Mouse (Mus musculus) G1E (cell line): ENCODE data around the gene Cd6. TPM values are rescaled to one million over a fixed set of nuclear protein-coding genes. Genes with fewer than 3 reads are reported as not detected.

Experiments
- ATAC-seq: 2 replicates; pipeline ENCODE4 v1.8.0; 2016; ENCODE audit warnings: mild to moderate bottlenecking; ENCODE audit not compliant: insufficient number of reproducible peaks, poor library complexity, low FRiP score, severe bottlenecking; ENCODE audit errors: extremely low read depth
- DNase-seq: peaks from one replicate; pipeline ENCODE4 v3.0.0; 2012; ENCODE audit warnings: low spot score
- H3K27me3 ChIP-seq: 2 replicates; pipeline ENCODE4 v1.6.1; 2012; ENCODE audit warnings: mild to moderate bottlenecking, low read length, inconsistent platforms; ENCODE audit not compliant: insufficient read depth
- H3K36me3 ChIP-seq: replicated peaks from 2 replicates; pipeline ENCODE3; 2012; ENCODE audit warnings: mild to moderate bottlenecking, inconsistent platforms
- H3K4me1 ChIP-seq: 2 replicates; pipeline ENCODE4 v1.6.1; 2012; ENCODE audit warnings: low read depth, low read length, inconsistent platforms, mixed read lengths; ENCODE audit not compliant: insufficient read depth
- H3K4me3 ChIP-seq: 2 replicates; pipeline ENCODE4 v1.5.1; 2012; ENCODE audit warnings: low read depth, mild to moderate bottlenecking, inconsistent platforms, low read length, moderate library complexity, mixed read lengths
- H3K9me3 ChIP-seq: replicated peaks from 2 replicates; pipeline ENCODE4 v1.6.1; 2012; ENCODE audit warnings: inconsistent platforms
- CTCF ChIP-seq: IDR thresholded peaks from 2 replicates; pipeline ENCODE4 v1.5.1; 2012; ENCODE audit warnings: low read depth, low read length, inconsistent platforms, mixed read lengths
- GATA1 ChIP-seq: IDR thresholded peaks from 2 replicates; pipeline ENCODE4 v1.6.1; 2012; ENCODE audit warnings: borderline replicate concordance, low read length, inconsistent platforms, mixed read lengths
- GATA2 ChIP-seq: IDR thresholded peaks from 2 replicates; pipeline ENCODE4 v1.6.1; 2012; ENCODE audit warnings: low read depth, low read length, inconsistent platforms, borderline replicate concordance
- POLR2AphosphoS5 ChIP-seq: IDR thresholded peaks from 2 replicates; pipeline ENCODE4 v1.6.1; 2012; ENCODE audit warnings: low read depth, low read length, inconsistent platforms; ENCODE audit not compliant: insufficient replicate concordance
- TAL1 ChIP-seq: conservative IDR thresholded peaks from 2 replicates; pipeline ENCODE4 v1.6.1; 2012; ENCODE audit warnings: low read depth, low read length, inconsistent platforms, mixed read lengths
- polyA plus RNA-seq: library from polyadenylated mRNA; stranded (reverse); fragments of >175 nt; gene quantifications from 2 replicates; pipeline ENCODE4 v1.2.3, GENCODE M21; 2012
- total RNA-seq, 2 experiments: library from RNA; stranded (forward) in 1 of 2; stranded (reverse) in 1 of 2; fragments of 200-1000 nt in 1 of 2; fragments of >200 nt in 1 of 2; fragmentation: Nextera tagmentation in 1 of 2; gene quantifications; 2 replicates each; pipeline ENCODE4 v1.2.3; 2014 to 2017

Gene Cd6
- total and polyA plus RNA-seq, 3 experiments = 0.11 TPM; not detected in 2

- Histone ChIP-seq H3K36me3 (no peaks in the 10 kb centered on the region), H3K4me3 (no peak overlapping the region), H3K9me3 (no peaks in the 10 kb centered on the region), H3K4me1 (no peaks in the 10 kb centered on the region), H3K27me3 (peaks cover 17% of the 10 kb centered on the region)
- DNase-seq = no peak
- TF ChIP-seq POLR2AphosphoS5 (no peak), GATA1 (no peak), CTCF (no peak), GATA2 (no peak), TAL1 (no peak)
- ATAC-seq = no peak
Measured at GRCm38 (mm10) chr19:10771995-10772394, 57.9 kb downstream of the Cd6 start.

GRCm38 (mm10) chr19:10769429-10770195 lies 60.2 kb downstream of the Cd6 start:
- no peak for DNase-seq
- no peak overlapping the region for H3K4me3 ChIP-seq
- TF ChIP-seq CTCF (no peak), TAL1 (no peak), GATA1 (no peak), GATA2 (no peak), POLR2AphosphoS5 (no peak)
- no peak for ATAC-seq
- no peaks in the 10 kb centered on the region for H3K4me1 ChIP-seq
- H3K36me3 ChIP-seq = no peaks in the 10 kb centered on the region
- H3K9me3 ChIP-seq = no peaks in the 10 kb centered on the region
- peaks cover 14% of the 10 kb centered on the region for H3K27me3 ChIP-seq

GRCm38 (mm10) chr19:10768694-10769428 lies 61.0 kb downstream of the Cd6 start:
- H3K4me3 ChIP-seq = no peak overlapping the region
- DNase-seq (no peak), ATAC-seq (no peak)
- peaks cover 14% of the 10 kb centered on the region for H3K27me3 ChIP-seq
- no peaks in the 10 kb centered on the region for H3K9me3 ChIP-seq
- no peaks in the 10 kb centered on the region for H3K4me1 ChIP-seq
- TF ChIP-seq GATA1 = no peak
- no peak for TF ChIP-seq POLR2AphosphoS5
- TF ChIP-seq GATA2 = no peak
- no peak for TF ChIP-seq CTCF
- TF ChIP-seq TAL1 = no peak
- no peaks in the 10 kb centered on the region for H3K36me3 ChIP-seq

GRCm38 (mm10) chr19:10767631-10768030 lies 62.2 kb downstream of the Cd6 start:
- DNase-seq = no peak
- H3K27me3 ChIP-seq = peaks cover 14% of the 10 kb centered on the region
- no peaks in the 10 kb centered on the region for H3K9me3 ChIP-seq
- no peak for TF ChIP-seq TAL1
- TF ChIP-seq GATA2 = no peak
- TF ChIP-seq CTCF = no peak
- TF ChIP-seq POLR2AphosphoS5 = no peak
- no peak for ATAC-seq
- no peaks in the 10 kb centered on the region for H3K36me3 ChIP-seq
- H3K4me1 ChIP-seq = no peaks in the 10 kb centered on the region
- H3K4me3 ChIP-seq = no peak overlapping the region

- no peak for ATAC-seq
- H3K27me3 ChIP-seq = peaks cover 6% of the 10 kb centered on the region; the same call in 1 of the 2 replicates
- no peaks in the 10 kb centered on the region for H3K4me1 ChIP-seq
- no peaks in the 10 kb centered on the region for H3K9me3 ChIP-seq
- H3K4me3 ChIP-seq = no peak overlapping the region
- no peak for TF ChIP-seq POLR2AphosphoS5
- no peak for TF ChIP-seq GATA2
- no peak for TF ChIP-seq TAL1
- TF ChIP-seq GATA1 = no peak
- no peak for TF ChIP-seq CTCF
- H3K36me3 ChIP-seq = no peaks in the 10 kb centered on the region
- no peak for DNase-seq
Measured at GRCm38 (mm10) chr19:10763381-10764031, 66.4 kb downstream of the Cd6 start.

- no peaks in the 10 kb centered on the region for H3K36me3 ChIP-seq
- no peaks in the 10 kb centered on the region for H3K4me1 ChIP-seq
- TF ChIP-seq CTCF = no peak
- no peak for TF ChIP-seq POLR2AphosphoS5
- no peak for TF ChIP-seq GATA1
- TF ChIP-seq TAL1 = no peak
- peaks cover 3% of the 10 kb centered on the region; the same call in 1 of the 2 replicates for H3K27me3 ChIP-seq
- H3K9me3 ChIP-seq = no peaks in the 10 kb centered on the region
- no peak overlapping the region for H3K4me3 ChIP-seq
- DNase-seq = no peak
- ATAC-seq = no peak
Measured at GRCm38 (mm10) chr19:10762468-10762867, 67.4 kb downstream of the Cd6 start.
